Mouse (Mus musculus): Measurements from ENCODE around the gene Cdk19. TPM values are rescaled to one million over a fixed set of nuclear protein-coding genes. Genes with fewer than 3 reads are reported as not detected.

Gene Cdk19
- total RNA-seq, 2 experiments from 2014 or later = 30.3 to 31.5 TPM

Other genes starting within 250 kb of the Cdk19 start
- gene Slc16a10, start 197.3 kb upstream of the Cdk19 start, total RNA-seq (2021) = 1 to 10 TPM; 2.9 to 3.1 TPM
- 10 to 100 TPM; 22.2 TPM for gene Rpf2, start 92.5 kb upstream of the Cdk19 start, total RNA-seq (2021)
- gene Gtf3c6, start 81.5 kb upstream of the Cdk19 start, total RNA-seq (2021) = 10 to 100 TPM; 25.1 to 25.5 TPM
- gene Amd1, start 37.4 kb upstream of the Cdk19 start, total RNA-seq (2021) = 10 to 100 TPM; 67.2 to 80.9 TPM
- gene Slc22a16, start 230.8 kb downstream of the Cdk19 start, total RNA-seq (2021) = not detected

Measured in layer of hippocampus, postnatal 25 days (tissue).